Mouse (Mus musculus): Measurements from ENCODE around the gene Cdh4.

Gene Cdh4

DNA sequence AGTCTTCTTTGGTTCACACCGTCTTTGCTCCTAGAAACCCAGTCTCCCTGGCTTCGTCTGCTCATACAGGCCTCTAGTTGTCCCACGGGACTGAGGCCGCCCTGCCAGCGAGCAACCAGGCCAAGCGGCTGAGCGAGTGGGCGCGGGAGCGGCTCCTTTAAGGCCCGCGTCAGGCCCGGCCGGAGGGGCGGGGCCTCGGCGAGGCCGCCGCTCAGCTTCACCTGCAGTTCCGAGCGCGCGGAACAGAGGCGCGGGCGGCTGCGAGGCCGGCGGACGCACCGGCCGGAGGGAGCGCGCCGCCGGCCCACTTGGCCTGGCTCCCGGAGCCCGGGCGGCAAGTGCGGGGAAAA, at the start of gene Cdh4:
TSS of gene Cdh4 (plus strand) at position 241 of the 350 bp plus-strand sequence.
- peak in 1 of 2 experiments; percentile 12 for DNase-seq

GRCm38 (mm10) chr2:179395442-179395841, 46.8 kb upstream of the Cdh4 start:
- no peak for DNase-seq

- DNase-seq, result no peak
Measured at GRCm38 (mm10) chr2:179399645-179400249, 42.5 kb upstream of the Cdh4 start.

- DNase-seq, result no peak
Measured at GRCm38 (mm10) chr2:179410866-179411561, 31.2 kb upstream of the Cdh4 start.

GRCm38 (mm10) chr2:179412966-179413365, 29.3 kb upstream of the Cdh4 start:
- no peak for DNase-seq

DNA sequence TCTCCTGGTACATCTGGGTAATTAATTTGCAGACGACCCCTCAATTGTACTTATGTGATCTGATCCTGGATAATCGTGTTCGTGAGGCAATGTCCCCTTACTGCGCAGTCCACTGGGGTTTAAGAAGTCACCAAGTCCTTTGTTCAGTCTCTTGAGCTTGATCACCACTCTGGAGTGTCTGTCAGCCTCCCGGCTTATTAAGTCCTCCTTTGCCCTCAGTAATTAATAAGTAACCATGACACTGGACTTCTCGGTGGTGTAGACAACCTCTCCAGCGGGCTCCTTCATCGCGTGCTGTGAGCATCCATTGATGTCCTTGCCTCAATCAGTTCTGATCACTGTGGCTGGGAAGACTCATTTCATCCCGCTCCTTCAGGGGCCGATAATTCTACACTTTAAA, 28.0 kb upstream of the Cdh4 start:
- no peak for DNase-seq

- DNase-seq, result no peak
Measured at GRCm38 (mm10) chr2:179414704-179415103, 27.5 kb upstream of the Cdh4 start.

- no peak for DNase-seq
Measured at GRCm38 (mm10) chr2:179415892-179416403, 26.3 kb upstream of the Cdh4 start.

- no peak for DNase-seq
Measured at GRCm38 (mm10) chr2:179416587-179417227, 25.5 kb upstream of the Cdh4 start.

DNA sequence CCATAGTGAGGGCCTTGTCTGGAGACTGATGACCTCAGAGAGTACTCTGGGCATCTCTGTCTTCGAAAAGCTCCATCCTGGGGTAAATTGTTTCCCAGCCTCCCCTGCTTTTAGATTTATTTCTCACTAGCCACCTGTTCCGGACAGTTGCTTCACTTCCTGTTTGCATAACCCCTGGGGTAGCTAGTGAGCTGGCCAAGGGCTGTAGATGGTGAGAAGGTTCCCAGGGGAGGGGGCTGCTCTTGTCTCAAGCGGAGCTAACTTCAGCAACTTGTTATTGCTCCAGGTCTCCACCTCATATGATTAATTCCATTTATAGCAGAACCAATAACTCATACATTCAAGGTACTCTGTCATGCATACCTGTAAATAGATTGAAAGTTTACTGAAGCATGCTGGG, 16.6 kb upstream of the Cdh4 start:
- DNase-seq, result no peak

GRCm38 (mm10) chr2:179428889-179429288, 13.3 kb upstream of the Cdh4 start:
- DNase-seq, result no peak

DNA sequence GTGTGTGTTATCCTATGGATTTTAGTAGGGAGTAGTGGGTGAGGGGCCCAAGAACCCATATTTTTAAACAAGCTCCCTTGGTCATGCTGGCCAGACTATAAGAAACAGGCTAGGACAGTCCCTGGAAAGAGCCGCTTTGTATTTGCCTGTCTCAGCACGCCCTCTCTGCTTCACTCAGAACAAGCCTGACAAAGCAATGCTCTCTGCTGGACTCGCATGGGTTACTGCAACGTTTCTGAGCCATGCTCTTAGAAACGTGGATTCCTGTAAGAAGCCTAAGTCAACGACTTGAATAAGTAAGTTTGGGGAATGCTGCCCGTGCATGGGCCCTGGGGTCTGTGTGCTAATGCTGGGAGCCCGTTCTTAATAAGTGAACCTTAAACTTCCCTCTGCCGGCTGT, 2.1 kb upstream of the Cdh4 start:
- no peak for DNase-seq

DNA sequence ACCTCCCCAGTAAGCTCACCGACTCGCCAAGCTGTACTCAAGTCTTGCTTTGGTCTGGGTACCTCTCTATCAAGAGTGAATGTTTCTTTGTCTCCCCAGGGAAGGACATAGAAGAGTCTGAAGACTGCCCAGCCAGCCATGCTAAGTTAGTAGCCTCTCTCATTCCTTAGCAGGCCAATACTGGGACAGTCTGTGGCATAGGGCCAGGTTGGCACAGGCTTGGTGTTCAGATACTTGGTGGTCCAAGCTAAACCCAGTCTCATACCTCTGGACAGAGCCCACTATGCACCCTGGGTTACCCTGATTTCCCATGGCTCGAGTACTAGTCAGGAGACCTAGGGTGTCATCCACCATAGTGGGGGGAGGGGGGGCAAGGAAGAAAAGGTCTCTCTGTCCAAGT, 1.1 kb upstream of the Cdh4 start:
- no peak for DNase-seq

GRCm38 (mm10) chr2:179441717-179442116, 514 bp upstream of the Cdh4 start:
- no peak for DNase-seq

- no peak for DNase-seq
Measured at GRCm38 (mm10) chr2:179442541-179443225, 452 bp downstream of the Cdh4 start.

DNA sequence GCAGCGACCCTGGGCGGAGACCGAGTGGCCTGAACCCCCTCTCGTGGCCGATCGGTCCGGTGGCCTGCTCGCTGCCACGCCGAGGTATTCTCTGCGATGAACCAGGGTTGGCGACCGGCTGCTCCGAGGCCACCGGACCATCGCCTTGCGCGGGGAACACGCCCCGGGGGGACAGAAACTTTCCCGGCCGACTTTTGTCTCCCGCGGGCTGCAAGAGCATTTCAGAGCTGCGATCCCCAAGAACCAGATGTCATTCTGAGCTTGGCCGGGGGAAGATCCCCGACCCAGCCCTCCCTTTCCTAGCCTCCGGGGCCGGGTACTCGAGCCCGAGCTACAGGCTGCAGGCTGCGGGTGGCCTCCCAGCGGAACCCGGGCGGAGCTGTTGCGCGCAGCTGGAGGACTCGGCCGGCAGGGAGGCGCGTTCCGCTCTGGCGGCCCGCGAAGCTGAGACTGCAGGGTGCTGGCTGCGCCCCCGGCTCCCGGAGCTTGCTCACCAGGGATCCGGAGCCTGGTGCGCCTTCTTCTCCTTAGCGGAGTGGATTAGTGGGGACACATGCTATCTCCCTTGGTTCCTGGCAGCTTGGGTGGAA, 1.1 kb downstream of the Cdh4 start:
- no peak for DNase-seq

DNA sequence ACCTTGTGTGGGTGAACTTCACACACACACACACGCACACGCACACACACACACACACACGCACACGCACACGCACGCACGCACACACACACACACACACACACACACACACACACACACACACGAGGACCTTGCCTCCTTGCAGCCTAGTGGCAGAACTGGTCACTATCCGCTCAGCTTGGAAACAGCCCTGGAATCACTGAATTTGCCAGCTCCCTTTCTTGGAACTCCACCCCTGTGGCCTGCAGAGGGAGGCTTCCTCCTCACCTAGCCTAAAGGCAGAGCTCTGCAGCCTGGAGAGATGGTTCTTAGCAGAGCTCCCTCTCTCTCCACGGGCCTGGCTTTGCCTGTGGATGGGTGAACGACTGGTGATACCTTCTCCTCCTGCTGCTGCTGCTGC, 1.7 kb downstream of the Cdh4 start:
- DNase-seq, result no peak

GRCm38 (mm10) chr2:179448256-179448655, 6.0 kb downstream of the Cdh4 start:
- DNase-seq, result no peak

DNA sequence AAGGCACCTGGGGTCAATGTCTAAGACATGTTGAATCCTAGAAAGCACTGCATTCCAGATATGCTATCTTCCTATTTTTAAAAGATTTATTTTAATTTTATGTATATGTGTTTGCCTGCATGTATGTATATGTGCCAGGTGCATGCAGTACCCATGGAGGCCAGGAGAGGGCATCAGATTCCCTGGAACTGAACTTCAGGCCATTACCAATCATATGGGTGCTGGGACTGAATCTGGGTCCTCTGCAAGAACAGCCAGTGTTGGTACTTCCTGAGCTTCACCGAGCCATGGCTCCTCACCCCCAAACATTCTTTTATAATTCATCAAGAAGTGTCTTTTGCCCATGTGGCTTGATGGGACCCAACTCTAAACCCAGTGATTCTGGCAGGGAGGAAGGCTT, 6.8 kb downstream of the Cdh4 start:
- no peak for DNase-seq

- DNase-seq, result no peak
Measured at GRCm38 (mm10) chr2:179459196-179459595, 17.0 kb downstream of the Cdh4 start.

- no peak for DNase-seq
Measured at GRCm38 (mm10) chr2:179459606-179460005, 17.4 kb downstream of the Cdh4 start.

- no peak for DNase-seq
Measured at GRCm38 (mm10) chr2:179463514-179463913, 21.3 kb downstream of the Cdh4 start.

DNA sequence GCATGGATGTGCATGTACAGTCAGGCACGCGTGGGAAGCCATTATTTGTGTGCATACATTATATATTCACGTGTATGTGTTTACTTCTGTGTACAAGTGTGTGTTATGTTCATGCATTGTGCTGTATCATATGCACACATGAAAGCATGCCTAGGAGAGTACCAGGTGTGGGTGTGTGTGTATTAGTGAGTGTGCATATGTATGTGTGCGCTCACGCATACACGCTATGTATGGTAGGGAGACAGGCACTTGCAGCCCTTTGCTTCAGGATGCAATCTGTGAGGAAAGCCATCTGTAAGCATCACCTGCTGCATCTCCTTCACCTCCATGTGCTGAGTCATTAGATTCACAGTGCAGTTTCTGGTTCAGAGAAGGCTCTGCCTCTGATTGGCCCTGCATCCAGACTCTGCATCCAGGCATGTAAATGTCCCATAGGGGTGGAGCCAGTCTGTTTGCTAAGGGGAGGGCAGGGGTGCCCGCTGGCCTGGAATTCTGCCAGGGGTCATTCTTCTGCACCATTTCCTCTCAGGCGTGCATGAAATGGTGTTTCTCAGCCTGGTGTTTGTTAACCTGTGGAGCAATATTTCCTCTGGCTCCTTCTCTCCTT, 25.7 kb downstream of the Cdh4 start:
- DNase-seq, result no peak

All from thymus, postnatal 36 days (tissue).